Mouse (Mus musculus) small intestine, adult 2 months (tissue): Measurements from ENCODE around the gene Hcfc1. TPM values are rescaled to one million over a fixed set of nuclear protein-coding genes. Genes with fewer than 3 reads are reported as not detected.
A peak's percentile ranks its signal among the peaks of the same experiment; 100 is the strongest.

Source experiments
- H3K27ac ChIP-seq: fragments of 200-500 bp; 2 replicates; pipeline ENCODE4 v1.5.1; 2012; ENCODE audit warnings: low read depth, low read length, control low read depth, inconsistent platforms; ENCODE audit not compliant: insufficient read depth
- H3K27me3 ChIP-seq: fragments of 200-500 bp; 2 replicates; pipeline ENCODE4 v1.6.1; 2012; ENCODE audit warnings: mild to moderate bottlenecking, moderate library complexity, low read length, inconsistent platforms; ENCODE audit not compliant: control insufficient read depth, insufficient read depth
- H3K36me3 ChIP-seq: fragments of 200-500 bp; 2 replicates; pipeline ENCODE4 v1.6.1; 2012; ENCODE audit warnings: mild to moderate bottlenecking, low read length, control low read depth, inconsistent platforms; ENCODE audit not compliant: control insufficient read depth, insufficient read depth
- H3K4me1 ChIP-seq: fragments of 200-500 bp; 2 replicates; pipeline ENCODE4 v1.6.1; 2012; ENCODE audit warnings: low read length, inconsistent platforms, mixed read lengths; ENCODE audit not compliant: control insufficient read depth, insufficient read depth, insufficient read length
- H3K4me3 ChIP-seq: fragments of 200-500 bp; 2 replicates; pipeline ENCODE4 v1.5.1; 2012; ENCODE audit warnings: low read depth, mild to moderate bottlenecking, control low read depth, inconsistent platforms, low read length, moderate library complexity
- CTCF ChIP-seq: fragments of 200-500 bp; IDR thresholded peaks from 2 replicates; pipeline ENCODE4 v1.5.1; 2012; ENCODE audit warnings: low read depth, mild to moderate bottlenecking, control low read depth, inconsistent platforms, low read length, moderate library complexity, mixed read lengths; ENCODE audit not compliant: insufficient replicate concordance, insufficient read length; ENCODE audit errors: extremely low read depth
- POLR2A ChIP-seq: fragments of 200-500 bp; IDR thresholded peaks from 2 replicates; pipeline ENCODE4 v1.6.1; 2012; ENCODE audit warnings: low read depth, mild to moderate bottlenecking, control low read depth, inconsistent platforms, low read length, moderate library complexity
- WGBS: fragments of 180-500 bp; shearing (Covaris S2); methylation state at CpG from one replicate; pipeline ENCODE4 v1.1.7; 2018; 5-methylcytosine and 5-hydroxymethylcytosine counted together
- polyA plus RNA-seq: library from polyadenylated mRNA; depleted of rRNA; stranded (reverse); fragments of >200 nt; gene quantifications from 2 replicates; pipeline ENCODE4 v1.2.3, GENCODE M21; 2012

The Hcfc1 gene
- polyA plus RNA-seq, 1 experiment: 53.4 TPM

GRCm38 (mm10) chrX:73942294-73942693 lies 23.9 kb downstream of the Hcfc1 start:
- Histone ChIP-seq H3K4me1 (no peaks in the 10 kb centered on the region), H3K27me3 (no peaks in the 10 kb centered on the region), H3K27ac (no peak overlapping the region), H3K4me3 (no peak overlapping the region), H3K36me3 (peaks cover 45% of the 10 kb centered on the region)
- TF ChIP-seq POLR2A (no peak), CTCF (no peak)
- 71% methylated on average over 2 of the region's 2 CpGs for WGBS

- 38% methylated on average over 2 of the region's 2 CpGs for WGBS
- Histone ChIP-seq H3K27me3 (no peaks in the 10 kb centered on the region), H3K4me1 (no peaks in the 10 kb centered on the region), H3K27ac (no peak overlapping the region), H3K36me3 (peaks cover 41% of the 10 kb centered on the region), H3K4me3 (no peak overlapping the region)
- TF ChIP-seq CTCF: no peak
- no peak for TF ChIP-seq POLR2A
Observed at GRCm38 (mm10) chrX:73941860-73942259, 24.3 kb downstream of the Hcfc1 start.

GRCm38 (mm10) chrX:73931871-73932270 lies 34.3 kb downstream of the Hcfc1 start:
- 56% methylated on average over 2 of the region's 2 CpGs for WGBS
- TF ChIP-seq POLR2A: no peak
- no peaks in the 10 kb centered on the region for H3K4me1 ChIP-seq
- no peaks in the 10 kb centered on the region for H3K27me3 ChIP-seq
- H3K36me3 ChIP-seq: no peaks in the 10 kb centered on the region
- H3K4me3 ChIP-seq: no peak overlapping the region
- H3K27ac ChIP-seq: no peak overlapping the region

- Histone ChIP-seq H3K4me1 (no peaks in the 10 kb centered on the region), H3K27me3 (no peaks in the 10 kb centered on the region), H3K27ac (no peak within 1 kb of the TSS), H3K36me3 (no peaks in the 10 kb centered on the region), H3K4me3 (peak within 1 kb of the TSS; percentile 52)
- no peak for TF ChIP-seq POLR2A
- TF ChIP-seq CTCF: no peak
- 36% methylated on average over 17 of the region's 17 CpGs for WGBS
Observed at GRCm38 (mm10) chrX:73930402-73931062, 35.6 kb downstream of the Hcfc1 start, which contains the start of gene Renbp. TSS of gene Renbp (minus strand) at chrX:73930850.

GRCm38 (mm10) chrX:73922550-73922882 lies 43.6 kb downstream of the Hcfc1 start:
- Histone ChIP-seq H3K27ac (peak overlapping the region; percentile 50), H3K4me1 (no peaks in the 10 kb centered on the region), H3K36me3 (peaks cover 6% of the 10 kb centered on the region), H3K27me3 (no peaks in the 10 kb centered on the region), H3K4me3 (peak overlapping the region; percentile 93)
- TF ChIP-seq CTCF (no peak), POLR2A (no peak)
- WGBS: 71% methylated on average over 8 of the region's 8 CpGs

GRCm38 (mm10) chrX:73921823-73922549 lies 44.2 kb downstream of the Hcfc1 start, which contains the start of the genes Arhgap4 and Naa10:
TSS of gene Arhgap4 (minus strand) at chrX:73921870.
TSS of gene Naa10 (minus strand) at chrX:73921944.
- Histone ChIP-seq H3K27ac (peak within 1 kb of the TSS; percentile 75), H3K4me3 (peak within 1 kb of the TSS; percentile 93), H3K4me1 (no peaks in the 10 kb centered on the region), H3K27me3 (no peaks in the 10 kb centered on the region), H3K36me3 (peaks cover 9% of the 10 kb centered on the region)
- WGBS: 15% methylated on average over 43 of the region's 43 CpGs
- no peak for TF ChIP-seq POLR2A
- TF ChIP-seq CTCF: no peak

- H3K4me3 ChIP-seq: peak overlapping the region; percentile 93
- H3K4me1 ChIP-seq: no peaks in the 10 kb centered on the region
- H3K27me3 ChIP-seq: no peaks in the 10 kb centered on the region
- H3K36me3 ChIP-seq: peaks cover 9% of the 10 kb centered on the region
- peak overlapping the region; percentile 75 for H3K27ac ChIP-seq
- WGBS: 12% methylated on average over 34 of the region's 34 CpGs
- TF ChIP-seq CTCF (no peak), POLR2A (no peak)
Observed at GRCm38 (mm10) chrX:73921285-73921822, 44.8 kb downstream of the Hcfc1 start.
